Mouse (Mus musculus) large intestine, adult 2 months (tissue): ENCODE data around the gene Ccdc130. TPM values are rescaled to one million over a fixed set of nuclear protein-coding genes. Genes with fewer than 3 reads are reported as not detected.

Source experiments
- DNase-seq: peaks from one replicate; pipeline ENCODE4 v3.0.0-alpha.2; 2012; ENCODE audit warnings: low read depth, low spot score
- WGBS: fragments of 180-500 bp; shearing (Covaris S2); methylation state at CpG from one replicate; pipeline ENCODE4 v1.1.7; 2018; 5-methylcytosine and 5-hydroxymethylcytosine counted together
- polyA plus RNA-seq: library from polyadenylated mRNA; depleted of rRNA; stranded (reverse); fragments of >200 nt; gene quantifications from 2 replicates; pipeline ENCODE4 v1.2.3, GENCODE M21; 2012; rRNA removed

Ccdc130 gene
- polyA plus RNA-seq, 1 experiment = 31.5 TPM

- WGBS = 64% methylated on average over 7 of the region's 7 CpGs
Observed at GRCm38 (mm10) chr8:84207811-84208210, 62.4 kb downstream of the Ccdc130 start.

More at GRCm38 (mm10) chr8:84207811-84208210, 62.4 kb downstream of the Ccdc130 start:
- no peak for DNase-seq

Other genes starting within 250 kb of the Ccdc130 start
- gene Palm3, start 248.9 kb downstream of the Ccdc130 start, polyA plus RNA-seq = 0.11 TPM in 1 of 2 replicates, not detected in the other
- gene Il27ra, start 227.8 kb downstream of the Ccdc130 start, polyA plus RNA-seq = 5.5 and 6.5 TPM in 2 replicates
- gene Rln3, start 225.4 kb downstream of the Ccdc130 start, polyA plus RNA-seq = 0.49 and 0.56 TPM in 2 replicates
- gene Gm10643, start 205.2 kb downstream of the Ccdc130 start, polyA plus RNA-seq = 0.82 and 1.1 TPM in 2 replicates
- gene Rfx1, start 203.5 kb downstream of the Ccdc130 start, polyA plus RNA-seq = 19.0 and 25.2 TPM in 2 replicates
- gene Dcaf15, start 165.6 kb downstream of the Ccdc130 start, polyA plus RNA-seq = 73.4 and 87.9 TPM in 2 replicates
- gene Podnl1, start 144.4 kb downstream of the Ccdc130 start, polyA plus RNA-seq = 5.6 and 5.9 TPM in 2 replicates
- 30.2 and 38.0 TPM in 2 replicates for gene Cc2d1a, start 122.4 kb downstream of the Ccdc130 start, polyA plus RNA-seq
- gene 4930432K21Rik, start 122.4 kb downstream of the Ccdc130 start, polyA plus RNA-seq = 0.22 and 0.32 TPM in 2 replicates
- 0.22 and 0.30 TPM in 2 replicates for gene Nanos3, start 85.2 kb downstream of the Ccdc130 start, polyA plus RNA-seq
- 10.4 and 16.4 TPM in 2 replicates for gene Zswim4, start 33.3 kb downstream of the Ccdc130 start, polyA plus RNA-seq
- 137 and 143 TPM in 2 replicates for gene D8Ertd738e, start 20.7 kb downstream of the Ccdc130 start, polyA plus RNA-seq
- 23.6 and 35.9 TPM in 2 replicates for gene Mri1, start 13.1 kb downstream of the Ccdc130 start, polyA plus RNA-seq
- gene Cacna1a, start 118.1 kb upstream of the Ccdc130 start, polyA plus RNA-seq = 5.2 and 11.0 TPM in 2 replicates